Mouse (Mus musculus) midbrain, postnatal 0 days (tissue): ENCODE results near the gene Pard3b. TPM values are rescaled to one million over a fixed set of nuclear protein-coding genes. Genes with fewer than 3 reads are reported as not detected.

Experiments used
- ATAC-seq: fragments of 200-750 bp; cut with Nextera tagmentation; 2 replicates; pipeline ENCODE4 v1.8.0; 2017; ENCODE audit warnings: moderate number of reproducible peaks, mild to moderate bottlenecking, moderate TSS enrichment, moderate library complexity; ENCODE audit not compliant: low FRiP score
- DNase-seq: peaks from one replicate; pipeline ENCODE4 v3.0.0-alpha.2; 2015; ENCODE audit warnings: low spot score
- H3K27ac ChIP-seq: fragments of 300-500 bp; sonication (generic); 2 replicates; pipeline ENCODE4 v1.5.1; 2014; ENCODE audit warnings: low read depth, mild to moderate bottlenecking, low read length, mixed read lengths
- H3K27me3 ChIP-seq: fragments of 300-500 bp; sonication (generic); 2 replicates; pipeline ENCODE4 v1.6.1; 2014; ENCODE audit warnings: low read length, control low read depth, mixed read lengths; ENCODE audit not compliant: insufficient read depth
- H3K36me3 ChIP-seq: fragments of 300-500 bp; sonication (generic); 2 replicates; pipeline ENCODE4 v1.6.1; 2014; ENCODE audit warnings: low read length, control low read depth, mixed read lengths; ENCODE audit not compliant: insufficient read depth
- H3K4me1 ChIP-seq: fragments of 300-500 bp; sonication (generic); 2 replicates; pipeline ENCODE4 v1.6.1; 2014; ENCODE audit warnings: mild to moderate bottlenecking, control low read depth, antibody characterized with exemption, low read length, mixed read lengths; ENCODE audit not compliant: insufficient read depth
- H3K4me2 ChIP-seq: fragments of 300-500 bp; sonication (generic); 2 replicates; pipeline ENCODE4 v1.6.1; 2014; ENCODE audit warnings: low read depth, mild to moderate bottlenecking, low read length, mixed read lengths; ENCODE audit not compliant: poor library complexity, severe bottlenecking
- H3K4me3 ChIP-seq: fragments of 300-500 bp; sonication (generic); 2 replicates; pipeline ENCODE4 v1.5.1; 2014; ENCODE audit warnings: low read depth, mild to moderate bottlenecking, low read length, moderate library complexity
- H3K9ac ChIP-seq: fragments of 300-500 bp; sonication (generic); replicated peaks from 2 replicates; pipeline ENCODE4 v1.6.1; 2014; ENCODE audit warnings: mild to moderate bottlenecking, low read length, moderate library complexity, mixed read lengths; ENCODE audit not compliant: poor library complexity, severe bottlenecking
- H3K9me3 ChIP-seq: fragments of 300-500 bp; sonication (generic); 2 replicates; pipeline ENCODE4 v1.6.1; 2016; ENCODE audit warnings: low read length, control low read depth
- CTCF ChIP-seq: IDR thresholded peaks from 2 replicates; pipeline ENCODE4 v1.5.1; 2016; ENCODE audit warnings: antibody characterized with exemption, mild to moderate bottlenecking
- WGBS: fragments of 180-500 bp; shearing (Covaris S2); extraction: QIAGEN DNeasy Blood & Tissue Kit; methylation state at CpG from one replicate; pipeline ENCODE4 v1.1.7; 2014; 5-methylcytosine and 5-hydroxymethylcytosine counted together
- polyA plus RNA-seq: library from polyadenylated mRNA; unstranded; fragments of >200 nt; fragmentation: Nextera tagmentation; extraction: Ambion mirVana; gene quantifications from 2 replicates; pipeline ENCODE4 v1.2.1, GENCODE M21; 2015
- total RNA-seq: library from RNA; depleted of rRNA; stranded (reverse); fragments of >200 nt; gene quantifications from 2 replicates; pipeline ENCODE4 v1.2.3, GENCODE M21; 2014

Pard3b gene
- total and polyA plus RNA-seq, 2 experiments from 2014 or later, result 5.3 to 7.0 TPM

DNA sequence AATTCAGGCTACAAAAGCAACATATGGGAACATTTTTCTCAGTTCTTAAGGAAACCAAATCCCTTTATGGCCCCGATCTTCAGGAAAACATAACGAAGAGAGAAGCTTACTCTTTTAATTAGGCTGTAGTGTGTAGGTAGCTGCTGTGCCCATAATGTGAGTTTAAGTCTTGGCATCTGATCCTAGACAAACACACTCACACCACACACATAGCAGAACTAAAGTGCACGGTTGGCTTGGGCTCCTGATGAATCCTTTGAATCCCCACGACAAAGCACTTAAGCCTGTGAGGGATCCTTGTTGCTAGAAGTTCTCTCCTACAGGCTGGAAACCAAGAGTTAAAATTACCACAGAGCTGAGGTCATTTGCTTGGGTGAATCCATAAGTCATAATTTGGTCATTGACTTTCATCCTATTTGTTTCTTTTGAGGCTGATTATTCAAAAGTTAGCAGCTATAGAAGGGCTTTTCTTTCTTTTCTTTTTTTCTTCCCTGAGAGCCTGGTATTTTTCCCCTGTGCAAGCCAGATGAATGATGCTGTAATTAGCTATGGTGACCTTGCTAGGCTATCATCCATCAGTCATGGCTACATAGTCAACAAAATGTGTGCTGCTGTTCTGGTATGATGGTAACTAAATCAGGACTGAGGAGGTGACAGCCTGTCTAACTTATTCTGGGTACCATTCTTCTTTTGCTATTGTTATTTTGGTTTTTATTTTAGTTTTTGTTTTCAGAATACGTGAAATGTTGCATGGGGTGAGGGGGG lies 378.1 kb downstream of the Pard3b start:
- 26% methylated on average over 5 of the region's 5 CpGs for WGBS
- Histone ChIP-seq H3K9ac (no peak overlapping the region), H3K27ac (no peak overlapping the region)

DNA sequence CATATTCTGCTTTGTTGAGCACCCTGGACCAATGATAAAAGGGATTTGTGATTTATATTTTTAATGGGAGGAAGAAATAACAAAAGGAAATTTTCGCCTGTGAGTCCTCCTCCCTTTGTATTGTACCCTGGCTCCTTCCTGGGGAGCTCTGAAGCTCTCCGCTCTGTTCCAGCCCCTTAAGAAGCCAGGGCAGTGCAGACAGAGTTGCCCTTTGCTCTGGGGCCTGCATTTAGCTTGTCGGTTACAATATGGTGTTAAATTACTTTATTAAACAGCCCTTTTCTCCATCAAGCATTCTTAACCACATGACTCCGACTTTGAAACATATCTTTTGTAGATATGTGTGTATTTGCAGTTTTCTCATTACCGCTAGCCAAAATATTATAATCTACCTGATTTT lies 379.7 kb downstream of the Pard3b start:
- 46% methylated on average over 5 of the region's 5 CpGs for WGBS
- Histone ChIP-seq H3K4me3 (no peak overlapping the region), H3K9me3 (no peaks in the 10 kb centered on the region), H3K27me3 (no peaks in the 10 kb centered on the region), H3K36me3 (no peaks in the 10 kb centered on the region), H3K9ac (no peak overlapping the region), H3K27ac (no peak overlapping the region), H3K4me1 (no peaks in the 10 kb centered on the region), H3K4me2 (no peak overlapping the region)
- TF ChIP-seq CTCF, result no peak
- DNase-seq, result no peak
- no peak for ATAC-seq

More for the DNA sequence above, 378.1 kb downstream of the Pard3b start:
- TF ChIP-seq CTCF, result no peak
- H3K9me3 ChIP-seq, result no peaks in the 10 kb centered on the region
- no peaks in the 10 kb centered on the region for H3K27me3 ChIP-seq
- no peak overlapping the region for H3K4me2 ChIP-seq
- DNase-seq (no peak), ATAC-seq (no peak)
- H3K4me3 ChIP-seq, result no peak overlapping the region
- H3K4me1 ChIP-seq, result no peaks in the 10 kb centered on the region
- H3K36me3 ChIP-seq, result no peaks in the 10 kb centered on the region

DNA sequence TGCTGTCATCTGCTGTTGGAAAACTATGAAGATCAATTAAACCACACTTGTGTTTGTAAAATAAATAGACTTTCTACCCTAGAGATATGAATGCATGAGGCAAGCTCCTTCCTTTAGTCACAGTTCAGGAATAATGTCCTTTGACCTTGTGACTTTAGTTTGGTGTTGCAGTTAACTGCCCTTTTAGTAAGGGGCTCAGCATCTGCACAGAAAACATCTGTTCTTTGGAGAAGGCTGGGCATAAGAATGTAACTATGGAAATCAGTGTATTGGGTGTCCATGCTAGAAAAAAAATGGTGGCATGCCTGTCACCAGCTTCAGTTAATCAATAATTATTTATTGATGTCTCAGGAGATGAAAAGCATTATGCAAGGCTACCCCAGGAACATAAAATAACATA lies 381.1 kb downstream of the Pard3b start:
- DNase-seq (no peak), ATAC-seq (no peak)
- Histone ChIP-seq H3K9ac (no peak overlapping the region), H3K4me2 (no peak overlapping the region), H3K9me3 (no peaks in the 10 kb centered on the region), H3K4me1 (no peaks in the 10 kb centered on the region), H3K36me3 (no peaks in the 10 kb centered on the region), H3K27ac (no peak overlapping the region), H3K27me3 (no peaks in the 10 kb centered on the region), H3K4me3 (no peak overlapping the region)
- TF ChIP-seq CTCF, result no peak

DNA sequence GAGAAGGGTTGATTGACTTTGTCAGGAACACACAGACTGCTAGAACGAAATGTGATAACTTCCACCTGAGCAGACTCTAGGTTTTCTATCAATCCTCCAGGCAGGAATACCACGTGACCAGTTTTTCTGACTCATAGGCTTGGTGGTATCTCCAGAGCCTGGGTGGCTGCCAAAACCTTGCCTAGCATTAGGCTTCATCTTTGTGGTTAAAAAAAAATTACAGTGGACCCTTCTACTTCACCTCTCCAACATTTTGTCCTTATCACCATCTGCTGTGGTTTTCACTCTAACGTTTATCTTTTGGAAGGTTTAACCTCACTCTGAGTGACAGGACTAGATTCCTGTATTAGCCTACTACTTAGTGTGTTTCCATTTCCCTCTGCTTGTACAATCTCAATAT lies 403.1 kb downstream of the Pard3b start:
- Histone ChIP-seq H3K9ac (no peak overlapping the region), H3K4me2 (no peak overlapping the region), H3K9me3 (no peaks in the 10 kb centered on the region), H3K4me3 (no peak overlapping the region), H3K36me3 (no peaks in the 10 kb centered on the region), H3K27me3 (no peaks in the 10 kb centered on the region), H3K27ac (no peak overlapping the region), H3K4me1 (no peaks in the 10 kb centered on the region)
- DNase-seq (no peak), ATAC-seq (no peak)
- TF ChIP-seq CTCF, result no peak
- 78% methylated on average over 3 of the region's 3 CpGs for WGBS

DNA sequence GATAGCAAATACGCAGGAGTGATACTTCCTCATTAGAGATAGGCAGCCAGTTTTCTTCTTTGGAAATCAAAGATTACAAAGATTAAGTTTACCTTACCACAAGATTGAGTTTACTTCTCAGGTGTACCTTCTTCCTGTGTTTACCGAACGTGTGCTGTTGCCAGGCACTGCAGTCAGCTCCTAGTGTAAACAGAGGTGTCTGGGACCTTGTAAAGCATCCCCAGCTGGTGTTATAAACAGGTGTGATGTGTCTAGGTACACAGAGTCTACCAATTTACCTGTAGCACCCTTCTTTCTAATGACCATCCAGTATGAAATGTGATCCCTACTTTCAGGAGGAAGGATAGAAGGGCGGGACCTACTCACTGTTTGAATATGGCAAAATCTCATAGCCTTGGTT lies 410.0 kb downstream of the Pard3b start:
- no peak overlapping the region for H3K27ac ChIP-seq
- no peaks in the 10 kb centered on the region for H3K27me3 ChIP-seq
- 90% methylated on average over 4 of the region's 4 CpGs for WGBS
- no peak overlapping the region for H3K9ac ChIP-seq
- H3K4me2 ChIP-seq, result no peak overlapping the region
- no peak for TF ChIP-seq CTCF
- no peaks in the 10 kb centered on the region for H3K9me3 ChIP-seq
- H3K4me1 ChIP-seq, result no peaks in the 10 kb centered on the region
- H3K4me3 ChIP-seq, result no peak overlapping the region
- no peaks in the 10 kb centered on the region for H3K36me3 ChIP-seq
- no peak for DNase-seq
- ATAC-seq, result no peak

DNA sequence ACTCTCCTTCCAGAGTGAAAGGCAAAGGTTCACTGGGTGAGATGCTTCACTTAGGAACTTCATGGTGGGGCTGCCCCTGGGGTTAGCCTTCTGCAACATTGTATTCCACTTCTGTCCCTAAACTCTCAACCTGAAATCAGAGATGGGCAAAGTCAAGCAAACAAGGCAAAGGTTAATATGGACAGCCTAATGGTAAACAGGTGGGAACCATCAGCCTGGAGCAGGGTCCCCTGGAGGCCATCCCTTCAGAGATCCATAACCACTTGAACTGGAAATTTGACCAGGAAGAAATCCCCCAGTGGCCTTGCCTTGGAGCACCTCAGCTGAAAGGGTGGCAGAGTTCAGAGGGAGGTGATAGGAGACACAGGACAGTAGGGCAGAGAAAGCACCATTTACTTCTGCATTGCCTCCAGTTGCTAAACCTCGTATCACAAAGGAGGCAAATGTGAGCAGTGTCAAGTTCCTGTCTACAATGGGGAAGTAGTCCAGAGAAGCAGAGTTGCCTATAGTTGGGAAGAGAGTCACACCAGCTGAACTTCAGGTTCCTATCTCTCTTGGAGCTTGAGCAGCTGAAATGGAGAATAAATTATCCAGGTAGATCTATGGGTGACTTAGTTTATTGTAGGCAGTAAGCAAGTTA lies 412.7 kb downstream of the Pard3b start:
- H3K9ac ChIP-seq, result no peak overlapping the region
- no peak overlapping the region for H3K27ac ChIP-seq
- WGBS, result 83% methylated on average over 1 of the region's 1 CpGs
- H3K4me1 ChIP-seq, result no peaks in the 10 kb centered on the region
- DNase-seq, result no peak
- no peaks in the 10 kb centered on the region for H3K9me3 ChIP-seq
- H3K36me3 ChIP-seq, result no peaks in the 10 kb centered on the region
- H3K4me3 ChIP-seq, result no peak overlapping the region
- TF ChIP-seq CTCF, result no peak
- H3K27me3 ChIP-seq, result no peaks in the 10 kb centered on the region
- ATAC-seq, result no peak
- H3K4me2 ChIP-seq, result no peak overlapping the region
